Mouse (Mus musculus) thymus, postnatal 4 days (tissue): ENCODE measurements around the gene Hacd3.

Source experiments
- DNase-seq: peaks from one replicate; pipeline ENCODE4 v3.0.0; 2021

The Hacd3 gene

GRCm38 (mm10) chr9:65020991-65021886 lies at the start of gene Hacd3:
Gene Hacd3, minus strand, starts transcription at chr9:65021693.
- peak; percentile 90 for DNase-seq

- DNase-seq: no peak
These were observed 49.1 kb upstream of the Hacd3 start for GRCm38 (mm10) chr9:65070587-65070986.

- DNase-seq: no peak
These were observed 42.8 kb upstream of the Hacd3 start for GRCm38 (mm10) chr9:65064251-65064650.

GRCm38 (mm10) chr9:65050981-65051380 lies 29.5 kb upstream of the Hacd3 start:
- no peak for DNase-seq

GRCm38 (mm10) chr9:65049422-65049821 lies 27.9 kb upstream of the Hacd3 start:
- DNase-seq: no peak

GRCm38 (mm10) chr9:65046993-65047392 lies 25.5 kb upstream of the Hacd3 start:
- no peak for DNase-seq

- DNase-seq: peak; percentile 34
These were observed 19.9 kb upstream of the Hacd3 start for GRCm38 (mm10) chr9:65041430-65041829.

GRCm38 (mm10) chr9:65036861-65037260 lies 15.4 kb upstream of the Hacd3 start:
- DNase-seq: no peak

- DNase-seq: no peak
These were observed 15.0 kb upstream of the Hacd3 start for GRCm38 (mm10) chr9:65036456-65036855.

- peak; percentile 96 for DNase-seq
These were observed 11.0 kb upstream of the Hacd3 start, which contains the start of gene Dpp8 for GRCm38 (mm10) chr9:65032269-65033108. Gene Dpp8, plus strand, starts transcription at chr9:65032414.

- no peak for DNase-seq
These were observed 10.4 kb upstream of the Hacd3 start for GRCm38 (mm10) chr9:65031894-65032268.

GRCm38 (mm10) chr9:65031355-65031754 lies 9.9 kb upstream of the Hacd3 start:
- DNase-seq: peak; percentile 19

- no peak for DNase-seq
These were observed 6.8 kb upstream of the Hacd3 start for GRCm38 (mm10) chr9:65028313-65028712.

GRCm38 (mm10) chr9:65027241-65027640 lies 5.7 kb upstream of the Hacd3 start:
- DNase-seq: no peak

- DNase-seq: no peak
These were observed 2.0 kb upstream of the Hacd3 start for GRCm38 (mm10) chr9:65023447-65023846.

- DNase-seq: no peak
These were observed 1.2 kb upstream of the Hacd3 start for GRCm38 (mm10) chr9:65022580-65023135.

- peak; percentile 32 for DNase-seq
These were observed 540 bp upstream of the Hacd3 start for GRCm38 (mm10) chr9:65021887-65022579.

GRCm38 (mm10) chr9:65020128-65020527 lies 1.4 kb downstream of the Hacd3 start:
- no peak for DNase-seq

- no peak for DNase-seq
These were observed 2.3 kb downstream of the Hacd3 start for GRCm38 (mm10) chr9:65019146-65019545.

GRCm38 (mm10) chr9:65018588-65019121 lies 2.8 kb downstream of the Hacd3 start:
- DNase-seq: no peak

- DNase-seq: no peak
These were observed 3.6 kb downstream of the Hacd3 start for GRCm38 (mm10) chr9:65017896-65018295.
